Mouse (Mus musculus): Measurements from ENCODE around the gene Grm3.

Gene Grm3

GRCm38 (mm10) chr5:9622264-9623094 is 102.5 kb downstream of the Grm3 start:
- no peak for DNase-seq

- no peak for DNase-seq
Observed at GRCm38 (mm10) chr5:9621417-9622067, 103.4 kb downstream of the Grm3 start.

DNA sequence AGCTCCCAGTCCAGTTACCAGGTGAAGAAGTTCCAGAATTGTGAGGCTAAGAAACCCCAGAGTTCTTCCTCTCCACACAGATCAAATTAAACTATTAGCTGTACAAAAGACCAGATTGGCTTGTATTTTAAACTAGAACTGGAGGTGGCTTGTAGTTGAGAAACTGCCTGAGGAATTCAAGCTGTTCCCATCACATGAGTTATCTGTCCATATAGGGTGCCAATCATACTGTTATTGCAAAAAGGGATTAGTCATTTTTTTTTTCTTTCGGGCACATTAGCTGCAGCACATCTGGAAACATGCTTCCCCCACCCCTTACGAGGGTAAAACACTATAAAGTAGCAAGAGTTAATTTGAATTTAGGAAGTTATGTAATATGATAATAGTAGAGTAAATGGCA is 145.9 kb downstream of the Grm3 start:
- no peak for DNase-seq

- no peak for DNase-seq
Observed at GRCm38 (mm10) chr5:9578571-9578970, 146.4 kb downstream of the Grm3 start.

- no peak for DNase-seq
Observed at GRCm38 (mm10) chr5:9570946-9571345, 154.0 kb downstream of the Grm3 start.

DNA sequence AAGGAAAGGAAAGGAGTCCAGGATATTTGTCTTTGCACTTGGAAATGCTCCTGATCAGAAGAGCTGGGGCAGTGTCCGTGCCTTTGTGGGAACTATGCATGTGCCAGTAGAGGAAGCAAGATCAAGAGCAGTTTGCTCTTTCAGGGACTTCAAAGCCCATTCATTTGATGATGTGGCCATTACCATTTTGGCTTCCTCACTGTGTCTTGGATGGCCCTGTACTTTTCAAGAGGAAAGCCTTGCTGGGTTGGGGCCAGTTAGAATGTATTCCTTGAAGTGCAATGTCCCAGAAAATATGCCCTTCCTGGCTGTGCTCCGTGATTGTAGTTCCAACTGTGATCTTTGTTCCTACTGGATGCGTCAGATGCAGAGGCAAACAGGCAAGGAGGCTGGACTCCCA is 167.3 kb downstream of the Grm3 start:
- DNase-seq, result no peak

- no peak for DNase-seq
Observed at GRCm38 (mm10) chr5:9540822-9541557, 184.0 kb downstream of the Grm3 start.

GRCm38 (mm10) chr5:9525507-9525906 is 199.5 kb downstream of the Grm3 start:
- no peak for DNase-seq

GRCm38 (mm10) chr5:9511027-9511426 is 213.9 kb downstream of the Grm3 start:
- no peak for DNase-seq

DNA sequence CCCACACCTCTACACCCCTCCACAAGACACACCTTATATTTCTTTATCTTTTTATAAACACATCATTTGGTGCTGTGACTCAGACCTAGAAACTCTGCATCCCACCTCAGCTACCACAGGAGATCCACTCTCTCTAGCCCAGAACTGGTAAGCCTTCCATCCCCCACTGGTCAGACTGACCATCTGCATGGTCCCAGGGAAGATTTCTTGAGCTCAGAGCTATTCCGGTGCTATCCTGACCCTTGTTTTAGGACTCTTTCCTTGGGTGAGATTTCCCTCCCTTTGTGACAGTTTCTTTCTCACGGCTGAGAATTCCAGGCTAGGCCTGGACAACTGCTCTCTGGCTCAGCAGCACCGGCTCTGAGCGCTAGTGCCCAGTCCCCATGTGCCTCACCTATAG is 227.7 kb downstream of the Grm3 start:
- DNase-seq, result no peak

GRCm38 (mm10) chr5:9495456-9495855 is 229.5 kb downstream of the Grm3 start:
- no peak for DNase-seq

- DNase-seq, result no peak
Observed at GRCm38 (mm10) chr5:9477587-9477986, 247.4 kb downstream of the Grm3 start.

DNA sequence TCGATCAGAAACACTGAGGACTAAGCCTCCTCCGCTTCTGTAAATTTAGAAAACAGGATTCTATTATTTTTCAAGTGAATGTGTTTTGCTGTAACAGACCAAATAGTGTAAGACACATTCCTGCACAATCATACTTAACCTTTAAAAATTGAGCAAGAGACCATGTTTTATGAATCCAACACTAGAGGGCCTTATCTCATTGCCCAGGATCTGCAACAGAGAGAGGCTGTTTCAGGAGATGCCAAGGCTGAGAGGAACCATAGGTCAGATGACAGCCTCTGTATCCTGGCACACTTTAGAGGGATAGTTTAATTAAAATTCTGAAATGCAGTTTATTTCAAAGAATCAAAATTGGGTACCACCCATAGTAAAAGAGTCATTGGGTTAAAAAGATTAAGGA is 271.7 kb downstream of the Grm3 start:
- DNase-seq, result no peak

GRCm38 (mm10) chr5:9449570-9449969 is 275.4 kb downstream of the Grm3 start:
- no peak for DNase-seq

DNA sequence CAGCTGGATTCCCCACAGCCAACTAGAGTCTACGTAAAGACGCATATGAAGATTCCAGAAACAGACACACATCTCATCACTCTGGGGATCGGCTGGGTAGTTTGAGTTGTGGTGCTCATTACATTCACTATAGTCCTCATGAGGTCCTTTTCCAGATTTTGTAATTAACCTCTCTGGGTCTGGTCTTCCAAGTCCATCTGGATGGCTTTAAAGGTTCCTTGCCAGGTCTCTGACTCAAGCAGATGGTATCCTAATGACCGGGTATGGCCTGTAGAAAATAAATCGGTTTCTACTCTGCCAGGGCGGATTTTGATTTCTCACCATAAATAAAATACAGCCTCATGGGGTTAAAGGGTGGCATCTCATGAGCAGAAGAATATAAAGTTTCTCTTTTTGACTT is 276.0 kb downstream of the Grm3 start:
- no peak for DNase-seq

- DNase-seq, result no peak
Observed at GRCm38 (mm10) chr5:9446146-9446545, 278.8 kb downstream of the Grm3 start.
